Mouse (Mus musculus) kidney, adult 9 months (tissue): ENCODE data around the gene Slc25a21.
A peak's percentile ranks its signal among the peaks of the same experiment; 100 is the strongest.
"Not testable (repeated sequence)": the region's sequence is repeated elsewhere in the genome, so short reads cannot be mapped to it uniquely, and the experiment has no call there.

Experiments
- DNase-seq: peaks from one replicate; pipeline ENCODE4 v3.0.0; 2022

Gene Slc25a21

DNA sequence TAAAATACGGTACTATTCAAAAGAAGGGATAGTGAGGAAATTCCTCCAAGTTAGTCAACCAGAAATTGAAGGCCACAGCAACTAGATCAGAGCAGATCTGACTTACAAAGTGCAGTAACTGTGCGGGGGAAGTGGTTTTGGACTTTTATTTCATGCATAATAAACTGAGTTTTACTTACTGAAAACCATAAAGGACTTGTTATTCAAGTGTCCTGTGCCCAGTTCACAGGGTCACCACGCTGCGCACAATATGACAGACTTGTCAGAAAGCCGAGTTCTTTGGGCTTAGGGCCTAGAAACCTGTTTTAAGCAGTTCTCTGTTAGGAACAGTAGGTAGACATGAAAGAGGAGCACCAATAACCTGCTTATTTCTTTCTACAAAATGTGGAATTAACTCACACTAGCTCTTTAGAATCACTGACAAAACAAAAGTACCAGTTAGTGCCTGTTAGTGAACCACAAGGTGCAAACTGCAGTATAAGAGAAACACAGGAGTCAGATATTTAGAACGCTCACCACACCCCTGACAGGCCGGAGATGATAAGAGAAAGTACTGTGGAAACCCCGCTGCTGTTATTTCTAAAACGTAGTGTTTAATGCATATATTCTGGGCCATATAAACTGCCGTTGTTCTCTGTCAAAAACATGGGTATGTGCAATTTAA, at the start of gene Slc25a21:
TSS of gene Slc25a21 (minus strand) at position 110 of the 664 bp plus-strand sequence.
- no peak for DNase-seq

GRCm38 (mm10) chr12:57243671-57244495, 46.6 kb upstream of the Slc25a21 start:
- DNase-seq = no peak

- DNase-seq = no peak
Observed at GRCm38 (mm10) chr12:57233386-57233785, 36.1 kb upstream of the Slc25a21 start.

GRCm38 (mm10) chr12:57231085-57231875, 34.0 kb upstream of the Slc25a21 start:
- DNase-seq = peak; percentile 76

DNA sequence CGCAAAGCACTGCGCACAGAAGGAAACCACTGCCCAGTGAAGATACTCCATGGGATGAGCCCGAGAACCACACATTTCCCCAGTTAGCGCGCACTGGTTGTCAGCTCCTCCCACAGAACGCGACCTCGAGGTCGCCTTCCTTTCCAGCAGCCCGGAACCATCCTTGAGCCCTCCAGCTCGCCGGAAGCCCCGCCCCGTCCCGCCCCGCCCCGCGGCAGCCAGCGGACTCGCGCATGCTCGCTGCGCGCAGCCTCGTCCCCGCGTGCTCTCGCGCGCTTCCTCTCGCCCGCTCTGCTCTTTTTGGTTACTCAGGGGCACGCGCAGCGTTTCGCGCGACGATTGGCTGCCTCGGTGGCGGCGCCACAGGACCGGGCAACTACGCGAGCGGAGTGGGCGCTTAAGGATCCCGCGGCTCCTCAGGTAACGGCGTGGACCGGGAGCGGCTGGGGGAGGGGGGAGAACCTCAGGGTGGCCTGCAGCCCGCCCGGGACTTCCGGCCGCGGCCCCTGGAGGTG, 33.0 kb upstream of the Slc25a21 start, which contains the start of the genes Prps1l3 and Mipol1:
TSS of gene Prps1l3 (plus strand) at position 221 of the 515 bp plus-strand sequence.
TSS of gene Mipol1 (plus strand) at position 236 of the 515 bp plus-strand sequence.
- peak; percentile 90 for DNase-seq

GRCm38 (mm10) chr12:57229703-57230102, 32.4 kb upstream of the Slc25a21 start:
- DNase-seq = no peak

- no peak for DNase-seq
Observed at GRCm38 (mm10) chr12:57227776-57228175, 30.5 kb upstream of the Slc25a21 start.

GRCm38 (mm10) chr12:57226411-57226810, 29.1 kb upstream of the Slc25a21 start:
- no peak for DNase-seq

DNA sequence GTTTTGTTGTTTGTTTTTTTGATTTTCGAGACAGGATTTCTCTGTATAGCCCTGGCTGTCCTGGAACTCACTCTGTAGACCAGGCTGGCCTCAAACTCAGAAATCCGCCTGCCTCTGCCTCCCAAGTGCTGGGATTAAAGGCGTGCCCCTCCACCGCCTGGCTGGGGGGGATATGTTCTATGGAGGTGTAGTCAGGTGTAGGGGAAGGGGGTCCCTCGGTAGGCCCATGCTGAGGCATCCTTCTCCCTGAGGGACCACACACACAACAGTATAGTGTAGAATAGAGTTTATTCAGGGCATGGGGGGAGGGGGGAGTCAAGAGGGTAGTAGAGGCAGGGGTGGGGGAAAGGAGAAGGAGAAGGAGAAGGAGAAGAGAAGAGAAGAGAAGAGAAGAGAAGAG, 15.2 kb upstream of the Slc25a21 start:
- not testable (repeated sequence) for DNase-seq

GRCm38 (mm10) chr12:57211353-57212311, 14.4 kb upstream of the Slc25a21 start:
- peak; percentile 35 for DNase-seq

- DNase-seq = peak; percentile 60
Observed at GRCm38 (mm10) chr12:57204276-57204851, 7.1 kb upstream of the Slc25a21 start.

- DNase-seq = peak; percentile 64
Observed at GRCm38 (mm10) chr12:57201901-57202300, 4.6 kb upstream of the Slc25a21 start.

- DNase-seq = no peak
Observed at GRCm38 (mm10) chr12:57199427-57199826, 2.2 kb upstream of the Slc25a21 start.

GRCm38 (mm10) chr12:57198269-57198668, 997 bp upstream of the Slc25a21 start:
- DNase-seq = no peak

DNA sequence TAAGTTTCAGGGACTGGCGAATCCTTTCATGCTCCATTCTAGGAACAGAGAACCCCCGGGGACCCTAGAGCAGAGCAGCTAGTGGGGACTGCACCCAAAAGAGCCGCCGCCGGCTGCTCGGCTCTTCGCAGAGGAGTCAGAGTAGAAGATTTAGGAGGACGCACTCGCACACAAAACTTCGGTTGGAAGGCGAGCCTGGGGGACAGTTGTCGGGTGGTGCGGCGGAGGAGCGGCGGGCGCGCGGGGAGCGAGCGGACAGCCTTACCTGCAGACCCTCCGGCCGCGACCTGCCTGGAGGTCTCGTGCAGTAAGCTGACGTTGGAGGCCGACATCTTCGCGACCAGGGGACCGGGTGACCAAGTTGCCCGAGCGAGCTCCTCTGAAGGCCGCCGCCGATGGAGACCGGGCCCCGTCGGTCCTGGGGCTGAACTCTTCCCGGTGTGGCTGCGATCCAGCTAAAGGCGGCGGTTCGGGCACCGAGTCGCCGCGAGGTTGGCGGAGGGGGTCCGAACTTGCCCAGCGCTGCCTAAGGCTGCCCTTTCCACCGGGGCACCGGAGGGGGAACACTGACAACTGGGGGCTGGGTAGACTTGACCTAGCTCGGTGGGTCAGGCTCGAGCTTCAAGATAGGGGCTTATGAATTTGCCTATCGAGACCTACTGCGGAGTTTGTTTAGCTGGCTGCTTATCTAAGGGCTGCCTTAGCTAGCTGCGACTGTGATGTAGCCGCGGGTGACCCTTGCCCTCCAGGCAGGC, 487 bp downstream of the Slc25a21 start:
- peak; percentile 92 for DNase-seq

DNA sequence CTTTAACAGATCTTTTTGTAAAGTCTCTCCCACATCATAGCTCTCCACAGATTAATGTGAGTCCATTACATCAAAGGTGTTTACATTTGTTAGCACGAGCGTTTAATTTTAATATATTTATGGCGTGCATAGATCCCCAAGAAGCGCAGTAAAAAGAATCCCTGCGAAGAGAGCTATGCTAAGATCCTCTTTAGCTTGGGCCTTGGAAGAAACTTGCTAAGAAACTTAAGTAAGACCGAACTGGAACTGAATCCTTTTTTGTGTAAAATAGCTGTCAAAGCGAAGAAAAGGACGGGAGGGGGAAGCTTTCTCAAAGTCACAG, 1.0 kb downstream of the Slc25a21 start:
- DNase-seq = peak; percentile 28

GRCm38 (mm10) chr12:57194609-57195008, 2.7 kb downstream of the Slc25a21 start:
- peak; percentile 53 for DNase-seq

DNA sequence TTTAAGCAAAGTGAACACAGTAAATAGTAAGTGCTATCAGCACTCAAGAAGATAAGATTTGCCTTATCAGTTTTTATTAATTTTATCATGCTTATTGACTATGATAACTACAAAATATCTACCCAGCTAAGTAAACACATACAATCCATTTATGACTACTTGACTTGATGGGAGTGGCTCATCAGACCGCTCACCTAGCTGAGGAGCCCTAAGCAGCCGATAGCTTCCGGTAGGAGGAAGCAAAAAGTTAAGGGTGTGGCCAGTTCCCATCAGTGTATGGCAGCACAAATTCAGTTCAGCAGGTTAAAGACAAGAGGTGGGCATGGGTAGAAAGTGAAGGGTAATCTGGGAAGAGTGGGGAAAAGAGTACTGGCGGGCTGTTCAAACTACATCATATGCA, 10.2 kb downstream of the Slc25a21 start:
- DNase-seq = no peak

- DNase-seq = no peak
Observed at GRCm38 (mm10) chr12:57186126-57186525, 11.1 kb downstream of the Slc25a21 start.

DNA sequence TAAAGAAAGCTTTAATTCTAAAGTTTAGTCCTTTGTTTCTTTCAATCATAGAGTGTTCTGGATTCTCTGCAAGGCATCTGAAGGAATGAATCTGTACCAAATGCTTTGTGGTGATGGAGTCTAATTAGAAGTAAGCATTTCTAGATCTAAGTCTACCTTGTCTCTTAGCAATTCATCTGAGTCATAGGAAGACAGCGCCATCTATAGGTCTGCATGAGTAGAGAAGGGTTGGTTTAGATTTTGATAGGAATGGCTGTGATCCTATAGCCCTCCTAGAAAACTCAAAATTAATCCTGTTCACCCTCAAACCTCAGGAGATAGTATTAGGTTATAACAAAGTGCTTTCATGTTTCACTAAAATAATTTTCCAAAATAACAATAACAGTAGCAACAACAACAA, 11.8 kb downstream of the Slc25a21 start:
- DNase-seq = peak; percentile 22
